Comparison of ENCODE assay signal across 9 mouse cellular contexts in genomic region chr4:119028208-119028821, GRCm38 (mm10).
DNase-seq lines count a peak whose midpoint lies in the region; ATAC-seq and TF ChIP-seq lines count a peak whose summit lies in the region.
"Had no signal": no experiment of that assay in that cellular context is flagged by ENCODE, and none has a peak within 500 bp of the region (broad histone marks: within the 10 kb centered on the region; RNA-seq: fewer than 3 reads in every experiment).

No protein-coding gene starts in this region.

- no peak overlapping the region for H3K27ac ChIP-seq in forebrain, embryonic 14.5 days (ENCODE audit: low read depth, low read length)
- H3K27ac ChIP-seq in forebrain, postnatal 0 days (ENCODE audit: low read depth, low read length) = no peak overlapping the region
- H3K27ac ChIP-seq in heart, embryonic 16.5 days (ENCODE audit: low read length) = peak overlapping the region; percentile 17; the same call in 1 of the 2 replicates
- peak overlapping the region; percentile 33; the same call in 1 of the 2 replicates for H3K27ac ChIP-seq in stomach, embryonic 15.5 days
- H3K27ac ChIP-seq in layer of hippocampus, adult 2 months = no peak overlapping the region
- no peak overlapping the region for H3K27ac ChIP-seq in forebrain, embryonic 16.5 days (ENCODE audit: low read length)
- H3K27ac ChIP-seq: midbrain, embryonic 12.5 days had no signal

- H3K4me3 ChIP-seq in forebrain, embryonic 14.5 days (ENCODE audit: low read depth, low read length) = no peak overlapping the region
- no peak overlapping the region for H3K4me3 ChIP-seq in forebrain, postnatal 0 days (ENCODE audit: low read depth, low read length)
- no peak overlapping the region for H3K4me3 ChIP-seq in heart, embryonic 16.5 days (ENCODE audit: low read length)
- no peak overlapping the region for H3K4me3 ChIP-seq in stomach, embryonic 15.5 days (replicated peaks)
- H3K4me3 ChIP-seq in layer of hippocampus, adult 2 months = no peak overlapping the region
- no peak overlapping the region for H3K4me3 ChIP-seq in forebrain, embryonic 16.5 days (replicated peaks; ENCODE audit: low read length)
- H3K4me3 ChIP-seq: midbrain, embryonic 12.5 days had no signal

- TF ChIP-seq CTCF in forebrain, postnatal 0 days (IDR thresholded peaks at IDR 0.05; ENCODE audit: low read depth) = no peak
- no peak for TF ChIP-seq CTCF in layer of hippocampus, adult 2 months (conservative IDR thresholded peaks at IDR 0.05)

- no peak overlapping the region for H3K9ac ChIP-seq in forebrain, embryonic 14.5 days (ENCODE audit: low read length)
- H3K9ac ChIP-seq in forebrain, postnatal 0 days = no peak overlapping the region
- no peak overlapping the region for H3K9ac ChIP-seq in heart, embryonic 16.5 days (ENCODE audit: low read length)
- no peak overlapping the region for H3K9ac ChIP-seq in stomach, embryonic 15.5 days
- H3K9ac ChIP-seq in forebrain, embryonic 16.5 days (replicated peaks; ENCODE audit: low read depth, low read length) = no peak overlapping the region
- H3K9ac ChIP-seq: midbrain, embryonic 12.5 days had no signal

- H3K36me3 ChIP-seq in forebrain, embryonic 14.5 days (ENCODE audit: control insufficient read depth, insufficient read depth, low read length) = no peaks in the 10 kb centered on the region
- H3K36me3 ChIP-seq in forebrain, postnatal 0 days (ENCODE audit: insufficient read depth) = no peaks in the 10 kb centered on the region
- H3K36me3 ChIP-seq in heart, embryonic 16.5 days (ENCODE audit: control insufficient read depth, insufficient read depth) = no peaks in the 10 kb centered on the region
- H3K36me3 ChIP-seq in stomach, embryonic 15.5 days = no peaks in the 10 kb centered on the region
- no peaks in the 10 kb centered on the region for H3K36me3 ChIP-seq in forebrain, embryonic 16.5 days (ENCODE audit: control insufficient read depth, insufficient read depth)
- H3K36me3 ChIP-seq: midbrain, embryonic 12.5 days had no signal

- H3K4me2 ChIP-seq in forebrain, embryonic 14.5 days (ENCODE audit: low read length) = no peak overlapping the region
- no peak overlapping the region for H3K4me2 ChIP-seq in forebrain, postnatal 0 days (ENCODE audit: low read depth)
- H3K4me2 ChIP-seq in heart, embryonic 16.5 days (ENCODE audit: low read depth, low read length) = no peak overlapping the region
- H3K4me2 ChIP-seq in stomach, embryonic 15.5 days = no peak overlapping the region
- H3K4me2 ChIP-seq in forebrain, embryonic 16.5 days (ENCODE audit: low read length) = no peak overlapping the region
- H3K4me2 ChIP-seq: midbrain, embryonic 12.5 days had no signal

- peak; percentile 22 for DNase-seq in forebrain, embryonic 14.5 days (ENCODE audit: low spot score)
- DNase-seq in forebrain, postnatal 0 days = no peak
- peak; percentile 15 for DNase-seq in ovary, adult 18-20 months (ENCODE audit: low spot score)
- no peak for DNase-seq in ovary, postnatal 10 days (ENCODE audit: low spot score)
- DNase-seq in layer of hippocampus, adult 2 months (ENCODE audit: low spot score in 2 of 2) = no peak

- H3K9me3 ChIP-seq in forebrain, embryonic 14.5 days (replicated peaks; ENCODE audit: control insufficient read depth, low read length) = no peaks in the 10 kb centered on the region
- no peaks in the 10 kb centered on the region for H3K9me3 ChIP-seq in forebrain, postnatal 0 days (ENCODE audit: low read length)
- no peaks in the 10 kb centered on the region for H3K9me3 ChIP-seq in heart, embryonic 16.5 days (replicated peaks; ENCODE audit: control insufficient read depth, low read length)
- no peaks in the 10 kb centered on the region for H3K9me3 ChIP-seq in stomach, embryonic 15.5 days
- H3K9me3 ChIP-seq in forebrain, embryonic 16.5 days (ENCODE audit: control insufficient read depth, low read length) = no peaks in the 10 kb centered on the region
- H3K9me3 ChIP-seq: midbrain, embryonic 12.5 days had no signal

- WGBS in forebrain, embryonic 14.5 days = 31% methylated on average over 8 of the region's 8 CpGs
- WGBS in forebrain, postnatal 0 days = 23% methylated on average over 8 of the region's 8 CpGs
- WGBS in heart, embryonic 16.5 days = 25% methylated on average over 8 of the region's 8 CpGs
- 15% methylated on average over 8 of the region's 8 CpGs for WGBS in stomach, embryonic 15.5 days
- 25% methylated on average over 8 of the region's 8 CpGs for WGBS in forebrain, embryonic 16.5 days

- 0 out of 2 replicates have a peak, but pooled peaks have one; percentile 26 for ATAC-seq in forebrain, embryonic 14.5 days
- ATAC-seq in forebrain, postnatal 0 days = no peak
- ATAC-seq in heart, embryonic 16.5 days (replicated peaks; ENCODE audit: extremely low read depth, insufficient read depth, low FRiP score) = peak; percentile 49; the same call in 1 of the 2 replicates
- ATAC-seq in stomach, embryonic 15.5 days (ENCODE audit: insufficient read depth, low FRiP score, low read depth) = peak; percentile 91
- ATAC-seq in forebrain, embryonic 16.5 days = no peak

- no peaks in the 10 kb centered on the region for H3K27me3 ChIP-seq in forebrain, embryonic 14.5 days (replicated peaks; ENCODE audit: control insufficient read depth, insufficient read depth, low read length)
- H3K27me3 ChIP-seq in forebrain, postnatal 0 days (ENCODE audit: insufficient read depth, low read length) = no peaks in the 10 kb centered on the region
- H3K27me3 ChIP-seq in heart, embryonic 16.5 days (ENCODE audit: control insufficient read depth, insufficient read depth, low read length) = no peaks in the 10 kb centered on the region
- H3K27me3 ChIP-seq in stomach, embryonic 15.5 days (replicated peaks) = no peaks in the 10 kb centered on the region
- no peaks in the 10 kb centered on the region for H3K27me3 ChIP-seq in forebrain, embryonic 16.5 days (replicated peaks; ENCODE audit: control insufficient read depth, insufficient read depth, low read length)
- H3K27me3 ChIP-seq: midbrain, embryonic 12.5 days had no signal

- H3K4me1 ChIP-seq in forebrain, embryonic 14.5 days (ENCODE audit: control insufficient read depth, insufficient read depth, low read length) = peaks cover 8% of the 10 kb centered on the region; the same call in 1 of the 2 replicates
- H3K4me1 ChIP-seq in forebrain, postnatal 0 days (ENCODE audit: insufficient read depth) = no peaks in the 10 kb centered on the region; the same call in 1 of the 2 replicates
- peaks cover 25% of the 10 kb centered on the region for H3K4me1 ChIP-seq in heart, embryonic 16.5 days (ENCODE audit: control insufficient read depth, insufficient read depth, low read length)
- H3K4me1 ChIP-seq in stomach, embryonic 15.5 days = peaks cover 17% of the 10 kb centered on the region
- peaks cover 5% of the 10 kb centered on the region for H3K4me1 ChIP-seq in forebrain, embryonic 16.5 days (replicated peaks; ENCODE audit: control insufficient read depth, insufficient read depth, low read length)

Comparison
In these comparisons a context has a peak if more than half of its experiments do, and no peak if none do; other contexts are left out.
1. ATAC-seq: peak in forebrain, embryonic 14.5 days (single experiment), heart, embryonic 16.5 days (single experiment) and stomach, embryonic 15.5 days (single experiment); none in forebrain, postnatal 0 days (single experiment) and forebrain, embryonic 16.5 days (single experiment).
2. DNase-seq: peak in forebrain, embryonic 14.5 days (single experiment) and ovary, adult 18-20 months (single experiment); none in forebrain, postnatal 0 days (single experiment), ovary, postnatal 10 days (single experiment) and layer of hippocampus, adult 2 months (0 of 2).
3. H3K27ac ChIP-seq: peak in heart, embryonic 16.5 days (single experiment) and stomach, embryonic 15.5 days (single experiment); none in forebrain, embryonic 14.5 days (single experiment), forebrain, postnatal 0 days (single experiment), layer of hippocampus, adult 2 months (single experiment) and forebrain, embryonic 16.5 days (single experiment).